Mouse (Mus musculus): ENCODE results near the gene Parg.
"Not testable (repeated sequence)": the region's sequence is repeated elsewhere in the genome, so short reads cannot be mapped to it uniquely, and the experiment has no call there.

The Parg gene

GRCm38 (mm10) chr14:32201791-32202451 is at the start of gene Parg, which contains the start of gene Timm23:
Parg (plus strand) TSS chr14:32201949.
Timm23 (minus strand) TSS chr14:32201898.
- DNase-seq: peak; percentile 83

GRCm38 (mm10) chr14:32152243-32152965 is 49.3 kb upstream of the Parg start:
- no peak for DNase-seq

GRCm38 (mm10) chr14:32153156-32153555 is 48.6 kb upstream of the Parg start:
- DNase-seq: no peak

- no peak for DNase-seq
Observed at GRCm38 (mm10) chr14:32154758-32155157, 47.0 kb upstream of the Parg start.

GRCm38 (mm10) chr14:32159150-32159670 is 42.5 kb upstream of the Parg start:
- no peak for DNase-seq

- peak; percentile 98 for DNase-seq
Observed at GRCm38 (mm10) chr14:32159690-32160246, 42.0 kb upstream of the Parg start, which contains the start of gene Ncoa4. Ncoa4 (plus strand) TSS chr14:32159865.

GRCm38 (mm10) chr14:32160563-32160962 is 41.2 kb upstream of the Parg start:
- DNase-seq: no peak

GRCm38 (mm10) chr14:32161090-32161885 is 40.5 kb upstream of the Parg start:
- no peak for DNase-seq

GRCm38 (mm10) chr14:32162231-32162630 is 39.5 kb upstream of the Parg start:
- DNase-seq: no peak

- no peak for DNase-seq
Observed at GRCm38 (mm10) chr14:32163203-32163888, 38.4 kb upstream of the Parg start.

- no peak for DNase-seq
Observed at GRCm38 (mm10) chr14:32164173-32165051, 37.3 kb upstream of the Parg start.

GRCm38 (mm10) chr14:32165278-32166061 is 36.3 kb upstream of the Parg start:
- DNase-seq: peak; percentile 84

- no peak for DNase-seq
Observed at GRCm38 (mm10) chr14:32166062-32166441, 35.7 kb upstream of the Parg start.

GRCm38 (mm10) chr14:32166840-32167239 is 34.9 kb upstream of the Parg start:
- no peak for DNase-seq

- no peak for DNase-seq
Observed at GRCm38 (mm10) chr14:32167326-32167725, 34.4 kb upstream of the Parg start.

GRCm38 (mm10) chr14:32168653-32169231 is 33.0 kb upstream of the Parg start:
- DNase-seq: no peak

GRCm38 (mm10) chr14:32170137-32170536 is 31.6 kb upstream of the Parg start:
- DNase-seq: no peak

GRCm38 (mm10) chr14:32175310-32175709 is 26.4 kb upstream of the Parg start:
- DNase-seq: no peak

GRCm38 (mm10) chr14:32176590-32176989 is 25.2 kb upstream of the Parg start:
- DNase-seq: not testable (repeated sequence)

All from cerebellum, adult 8-10 months (tissue).